In genomic region chr6:89262958-89263357, GRCm38 (mm10) we compare ENCODE assay signal across 28 mouse cellular contexts.
"Had no signal": no experiment of that assay in that cellular context is flagged by ENCODE, and none has a peak within 500 bp of the region (broad histone marks: within the 10 kb centered on the region; RNA-seq: fewer than 3 reads in every experiment).

No protein-coding gene starts in this region.

- H3K27me3 ChIP-seq: heart, embryonic 13.5 days; hindbrain, embryonic 12.5 days; kidney, embryonic 15.5 days; limb, embryonic 12.5 days had no signal

- H3K4me2 ChIP-seq: heart, embryonic 11.5 days; heart, embryonic 13.5 days; heart, embryonic 15.5 days; hindbrain, embryonic 12.5 days; hindbrain, embryonic 14.5 days; kidney, embryonic 15.5 days; limb, embryonic 12.5 days; liver, embryonic 11.5 days; liver, embryonic 13.5 days had no signal

- ATAC-seq: hindbrain, embryonic 16.5 days; intestine, embryonic 16.5 days had no signal

- H3K27ac ChIP-seq: heart, adult 2 months; heart, embryonic 13.5 days; heart, embryonic 15.5 days; hindbrain, embryonic 10.5 days; hindbrain, embryonic 12.5 days; hindbrain, embryonic 14.5 days; kidney, embryonic 15.5 days; kidney, postnatal 0 days; layer of hippocampus, adult 2 months; left cerebral cortex, adult 2 months; limb, embryonic 10.5 days; limb, embryonic 12.5 days; liver, embryonic 13.5 days had no signal

- H3K4me1 ChIP-seq: heart, embryonic 13.5 days; heart, embryonic 15.5 days; kidney, embryonic 15.5 days; limb, embryonic 10.5 days; limb, embryonic 12.5 days; liver, embryonic 13.5 days had no signal

- H3K4me3 ChIP-seq: heart, adult 2 months; heart, embryonic 13.5 days; heart, embryonic 15.5 days; hindbrain, embryonic 10.5 days; hindbrain, embryonic 12.5 days; kidney, embryonic 15.5 days; layer of hippocampus, adult 2 months; left cerebral cortex, adult 2 months; limb, embryonic 10.5 days; limb, embryonic 12.5 days; liver, embryonic 13.5 days had no signal

- H3K9ac ChIP-seq: heart, embryonic 13.5 days; heart, embryonic 15.5 days; hindbrain, embryonic 12.5 days; hindbrain, embryonic 14.5 days; kidney, embryonic 15.5 days; limb, embryonic 12.5 days; liver, embryonic 13.5 days had no signal

- DNase-seq: gastrocnemius, postnatal 14 days; gastrocnemius, postnatal 36 days; heart, adult 11 months; heart, adult 2 months; heart, postnatal 14 days; heart, postnatal 36 days; kidney, adult 11 months; kidney, adult 2 months; kidney, adult 9 months; kidney, postnatal 14 days; kidney, postnatal 4 days; liver; liver, embryonic 13.5 days had no signal

- H3K36me3 ChIP-seq: heart, embryonic 13.5 days; heart, embryonic 15.5 days; hindbrain, embryonic 10.5 days; hindbrain, embryonic 12.5 days; kidney, embryonic 15.5 days; limb, embryonic 10.5 days; limb, embryonic 12.5 days; liver, embryonic 13.5 days had no signal

- H3K9me3 ChIP-seq: heart, embryonic 13.5 days; heart, embryonic 15.5 days; hindbrain, embryonic 10.5 days; hindbrain, embryonic 12.5 days; kidney, embryonic 15.5 days; limb, embryonic 10.5 days; limb, embryonic 12.5 days; liver, embryonic 13.5 days had no signal
